Mouse (Mus musculus) hindbrain, embryonic 16.5 days (tissue): ENCODE measurements around the gene Ubac1. TPM values are rescaled to one million over a fixed set of nuclear protein-coding genes. Genes with fewer than 3 reads are reported as not detected.

ENCODE experiments used
- ATAC-seq: fragments of 200-750 bp; cut with Nextera tagmentation; 2 replicates; pipeline ENCODE4 v1.8.0; 2017; ENCODE audit warnings: moderate TSS enrichment, moderate library complexity
- H3K27ac ChIP-seq: fragments of 300-500 bp; sonication (generic); 2 replicates; pipeline ENCODE4 v1.5.1; 2014; ENCODE audit warnings: low read depth, mild to moderate bottlenecking, control low read depth, low read length, moderate library complexity
- H3K27me3 ChIP-seq: fragments of 300-500 bp; sonication (generic); replicated peaks from 2 replicates; pipeline ENCODE4 v1.6.1; 2014; ENCODE audit warnings: low read length; ENCODE audit not compliant: control insufficient read depth, insufficient read depth
- H3K36me3 ChIP-seq: fragments of 300-500 bp; sonication (generic); 2 replicates; pipeline ENCODE4 v1.6.1; 2014; ENCODE audit warnings: mild to moderate bottlenecking, low read length, moderate library complexity, mixed read lengths; ENCODE audit not compliant: control insufficient read depth, insufficient read depth
- H3K4me1 ChIP-seq: fragments of 300-500 bp; sonication (generic); 2 replicates; pipeline ENCODE4 v1.6.1; 2014; ENCODE audit warnings: low read depth, low read length; ENCODE audit not compliant: control insufficient read depth, insufficient read depth
- H3K4me2 ChIP-seq: fragments of 300-500 bp; sonication (generic); 2 replicates; pipeline ENCODE4 v1.6.1; 2014; ENCODE audit warnings: mild to moderate bottlenecking, low read length, control low read depth, moderate library complexity
- H3K4me3 ChIP-seq: fragments of 300-500 bp; sonication (generic); 2 replicates; pipeline ENCODE4 v1.5.1; 2014; ENCODE audit warnings: mild to moderate bottlenecking, low read length, control low read depth, moderate library complexity
- H3K9ac ChIP-seq: fragments of 300-500 bp; sonication (generic); 2 replicates; pipeline ENCODE4 v1.6.1; 2014; ENCODE audit warnings: low read depth, mild to moderate bottlenecking, control low read depth, low read length, moderate library complexity
- H3K9me3 ChIP-seq: fragments of 300-500 bp; sonication (generic); 2 replicates; pipeline ENCODE4 v1.6.1; 2014; ENCODE audit warnings: mild to moderate bottlenecking, low read length, moderate library complexity; ENCODE audit not compliant: control insufficient read depth
- WGBS: fragments of 180-500 bp; shearing (Covaris S2); extraction: QIAGEN DNeasy Blood & Tissue Kit; methylation state at CpG from one replicate; pipeline ENCODE4 v1.1.7; 2014; 5-methylcytosine and 5-hydroxymethylcytosine counted together
- polyA plus RNA-seq: library from polyadenylated mRNA; unstranded; fragments of >200 nt; fragmentation: Nextera tagmentation; extraction: Ambion mirVana; gene quantifications from 2 replicates; pipeline ENCODE4 v1.2.1, GENCODE M21; 2015

Gene Ubac1
- polyA plus RNA-seq, 1 experiment from 2014 or later: 141 TPM

- ATAC-seq: no peak
- no peaks in the 10 kb centered on the region for H3K9me3 ChIP-seq
Observed at GRCm38 (mm10) chr2:26034344-26035050, 12.9 kb upstream of the Ubac1 start.

GRCm38 (mm10) chr2:26030288-26030687 is 8.7 kb upstream of the Ubac1 start:
- Histone ChIP-seq H3K9ac (no peak overlapping the region), H3K36me3 (no peaks in the 10 kb centered on the region), H3K27me3 (no peaks in the 10 kb centered on the region), H3K4me2 (no peak overlapping the region), H3K4me3 (no peak overlapping the region), H3K27ac (no peak overlapping the region), H3K4me1 (no peaks in the 10 kb centered on the region), H3K9me3 (no peaks in the 10 kb centered on the region)
- WGBS: 42% methylated on average over 3 of the region's 3 CpGs
- no peak for ATAC-seq

More at GRCm38 (mm10) chr2:26034344-26035050, 12.9 kb upstream of the Ubac1 start:
- Histone ChIP-seq H3K9ac (no peak overlapping the region), H3K27ac (no peak overlapping the region), H3K4me2 (no peak overlapping the region), H3K27me3 (no peaks in the 10 kb centered on the region; the same call in 1 of the 2 replicates), H3K4me1 (no peaks in the 10 kb centered on the region), H3K4me3 (no peak overlapping the region), H3K36me3 (no peaks in the 10 kb centered on the region)
- 75% methylated on average over 15 of the region's 15 CpGs for WGBS

GRCm38 (mm10) chr2:26024138-26025075 is 2.9 kb upstream of the Ubac1 start:
- no peak for ATAC-seq
- Histone ChIP-seq H3K4me2 (no peak overlapping the region), H3K4me3 (no peak overlapping the region), H3K27ac (no peak overlapping the region), H3K9ac (no peak overlapping the region), H3K27me3 (no peaks in the 10 kb centered on the region), H3K4me1 (peaks cover 15% of the 10 kb centered on the region), H3K9me3 (no peaks in the 10 kb centered on the region), H3K36me3 (no peaks in the 10 kb centered on the region)
- 31% methylated on average over 4 of the region's 4 CpGs for WGBS

- no peak overlapping the region for H3K4me3 ChIP-seq
- WGBS: 87% methylated on average over 1 of the region's 1 CpGs
- no peak overlapping the region for H3K4me2 ChIP-seq
- H3K27ac ChIP-seq: no peak overlapping the region
- peaks cover 15% of the 10 kb centered on the region for H3K4me1 ChIP-seq
- H3K27me3 ChIP-seq: no peaks in the 10 kb centered on the region
- H3K36me3 ChIP-seq: no peaks in the 10 kb centered on the region
- no peak overlapping the region for H3K9ac ChIP-seq
- no peaks in the 10 kb centered on the region for H3K9me3 ChIP-seq
- no peak for ATAC-seq
Observed at GRCm38 (mm10) chr2:26022626-26023025, 1.1 kb upstream of the Ubac1 start.

- Histone ChIP-seq H3K9me3 (no peaks in the 10 kb centered on the region), H3K27ac (no peak overlapping the region), H3K27me3 (no peaks in the 10 kb centered on the region), H3K4me1 (peaks cover 15% of the 10 kb centered on the region), H3K4me2 (peak overlapping the region; percentile 55), H3K4me3 (no peak overlapping the region), H3K36me3 (no peaks in the 10 kb centered on the region), H3K9ac (peak overlapping the region; percentile 48; the same call in 1 of the 2 replicates)
- no peak; the same call in 1 of the 2 replicates for ATAC-seq
- 80% methylated on average over 8 of the region's 8 CpGs for WGBS
Observed at GRCm38 (mm10) chr2:26022258-26022565, 665 bp upstream of the Ubac1 start.

GRCm38 (mm10) chr2:26020714-26021560 is 610 bp downstream of the Ubac1 start:
- peak overlapping the region; percentile 90 for H3K9ac ChIP-seq
- peak overlapping the region; percentile 94 for H3K4me2 ChIP-seq
- ATAC-seq: peak; percentile 41
- H3K27ac ChIP-seq: peak overlapping the region; percentile 88
- peaks cover 15% of the 10 kb centered on the region for H3K4me1 ChIP-seq
- H3K9me3 ChIP-seq: no peaks in the 10 kb centered on the region
- WGBS: 3% methylated on average over 38 of the region's 38 CpGs
- H3K36me3 ChIP-seq: no peaks in the 10 kb centered on the region
- no peaks in the 10 kb centered on the region for H3K27me3 ChIP-seq
- peak overlapping the region; percentile 79 for H3K4me3 ChIP-seq

GRCm38 (mm10) chr2:26019923-26020322 is 1.6 kb downstream of the Ubac1 start:
- no peak overlapping the region for H3K9ac ChIP-seq
- no peak overlapping the region; the same call in 1 of the 2 replicates for H3K4me3 ChIP-seq
- ATAC-seq: no peak
- H3K27ac ChIP-seq: no peak overlapping the region
- WGBS: 85% methylated on average over 3 of the region's 3 CpGs
- H3K36me3 ChIP-seq: 0 out of 2 replicates have a peak, but pooled peaks cover 3% of the 10 kb centered on the region
- peaks cover 15% of the 10 kb centered on the region for H3K4me1 ChIP-seq
- H3K4me2 ChIP-seq: peak overlapping the region; percentile 94
- no peaks in the 10 kb centered on the region for H3K9me3 ChIP-seq
- H3K27me3 ChIP-seq: no peaks in the 10 kb centered on the region

- H3K27ac ChIP-seq: no peak overlapping the region
- no peak overlapping the region for H3K4me3 ChIP-seq
- H3K9me3 ChIP-seq: no peaks in the 10 kb centered on the region
- ATAC-seq: no peak
- no peaks in the 10 kb centered on the region for H3K27me3 ChIP-seq
- no peak overlapping the region for H3K4me2 ChIP-seq
- H3K4me1 ChIP-seq: peaks cover 15% of the 10 kb centered on the region
- H3K36me3 ChIP-seq: peaks cover 9% of the 10 kb centered on the region; the same call in 1 of the 2 replicates
- WGBS: 77% methylated on average over 4 of the region's 4 CpGs
- H3K9ac ChIP-seq: no peak overlapping the region
Observed at GRCm38 (mm10) chr2:26017326-26017725, 4.2 kb downstream of the Ubac1 start.
